Mouse (Mus musculus): ENCODE measurements around the gene Qrich2.

- TF ChIP-seq GATA1 (IDR thresholded peaks at IDR 0.05; ENCODE audit: borderline replicate concordance, low read length), result no peak
- no peak for TF ChIP-seq FLI1 (IDR thresholded peaks at IDR 0.05; ENCODE audit: low read length)
Measured at GRCm38 (mm10) chr11:116400560-116400959, 65.5 kb downstream of the Qrich2 start.
